Mouse (Mus musculus): ENCODE results near the gene Rpp25. TPM values are rescaled to one million over a fixed set of nuclear protein-coding genes. Genes with fewer than 3 reads are reported as not detected.

The Rpp25 gene
- not detected for polyA plus RNA-seq (2014; fragmentation: Illumina TruSeq; extraction: RNeasy Lipid Tissue Mini Kit (QIAGEN cat#74804); ENCODE audit: low read depth, low replicate concordance)

GRCm38 (mm10) chr9:57503622-57504380, at the start of gene Rpp25:
Gene Rpp25 (plus strand): TSS chr9:57504026.

DNA sequence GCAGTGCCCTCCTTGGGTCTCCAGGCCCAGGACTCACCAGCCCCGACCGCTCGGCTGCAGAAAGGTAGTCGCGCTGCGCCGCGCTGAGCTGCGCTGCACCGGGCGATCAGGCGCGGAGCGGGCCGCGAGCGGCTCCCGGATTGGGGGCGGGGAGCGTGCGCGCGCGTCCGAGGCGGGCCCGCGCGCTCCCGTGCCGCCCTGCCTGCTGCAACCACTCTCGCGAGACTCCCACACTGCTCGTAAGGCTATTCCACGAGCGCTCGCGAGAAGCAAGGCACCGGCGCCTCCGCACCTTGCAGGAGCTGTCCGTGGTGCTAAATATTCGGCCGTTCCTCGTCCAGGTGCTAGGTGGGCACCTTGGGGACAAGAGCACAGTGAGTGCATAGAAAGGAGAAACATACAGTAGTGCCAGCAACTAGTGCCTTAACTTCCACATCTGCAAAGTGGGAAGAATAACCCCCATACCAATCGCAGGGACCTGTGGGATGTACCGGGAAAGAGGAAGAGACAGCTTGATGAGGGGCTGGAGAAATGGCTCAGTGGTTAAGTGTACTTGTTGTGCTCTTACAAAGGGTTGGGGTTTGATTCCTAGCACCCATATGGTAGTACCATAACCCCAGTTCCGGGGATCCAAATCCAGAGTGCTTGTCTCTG, 35.8 kb upstream of the Rpp25 start, which contains the start of gene Scamp5:
Gene Scamp5, minus strand, starts transcription at position 165 of the 654 bp plus-strand sequence.

GRCm38 (mm10) chr9:57521056-57521911, 17.5 kb downstream of the Rpp25 start, which contains the start of gene Cox5a:
Gene Cox5a (plus strand): TSS chr9:57521274.

DNA sequence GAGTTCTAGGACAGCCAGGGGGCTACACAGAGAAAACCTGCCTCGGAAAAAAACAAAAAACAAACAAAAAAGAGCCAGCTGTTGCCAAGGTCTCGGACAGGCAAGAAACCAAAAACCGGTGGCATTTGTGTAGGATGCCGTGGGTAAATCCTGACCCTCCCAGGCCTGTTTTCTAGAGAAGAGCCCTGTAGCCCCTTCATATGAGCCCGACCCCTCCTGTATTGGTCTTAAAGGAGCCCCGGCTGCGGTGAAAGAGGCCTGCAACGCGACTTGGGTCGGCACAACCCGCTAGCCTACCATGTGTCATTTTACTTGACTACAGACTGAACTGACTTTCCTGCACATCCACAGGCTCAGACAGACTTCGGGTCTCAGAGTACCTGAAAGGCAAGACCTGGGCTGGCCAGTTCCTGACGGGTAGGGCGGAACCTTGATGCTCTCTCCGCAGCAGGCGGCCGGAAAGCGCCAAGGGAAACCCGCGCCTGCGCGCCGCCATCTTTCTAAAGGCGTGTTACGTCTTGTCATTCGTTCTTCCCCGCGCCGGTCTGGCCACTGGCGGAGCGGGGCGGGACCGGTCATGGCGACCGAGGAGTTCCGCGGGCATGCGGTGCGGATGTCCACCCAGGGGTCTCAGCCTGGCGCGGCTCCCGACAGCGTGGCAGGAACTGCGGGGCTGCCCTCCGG, 33.4 kb downstream of the Rpp25 start, which contains the start of gene Fam219b:
Gene Fam219b, plus strand, starts transcription at position 485 of the 684 bp plus-strand sequence.

DNA sequence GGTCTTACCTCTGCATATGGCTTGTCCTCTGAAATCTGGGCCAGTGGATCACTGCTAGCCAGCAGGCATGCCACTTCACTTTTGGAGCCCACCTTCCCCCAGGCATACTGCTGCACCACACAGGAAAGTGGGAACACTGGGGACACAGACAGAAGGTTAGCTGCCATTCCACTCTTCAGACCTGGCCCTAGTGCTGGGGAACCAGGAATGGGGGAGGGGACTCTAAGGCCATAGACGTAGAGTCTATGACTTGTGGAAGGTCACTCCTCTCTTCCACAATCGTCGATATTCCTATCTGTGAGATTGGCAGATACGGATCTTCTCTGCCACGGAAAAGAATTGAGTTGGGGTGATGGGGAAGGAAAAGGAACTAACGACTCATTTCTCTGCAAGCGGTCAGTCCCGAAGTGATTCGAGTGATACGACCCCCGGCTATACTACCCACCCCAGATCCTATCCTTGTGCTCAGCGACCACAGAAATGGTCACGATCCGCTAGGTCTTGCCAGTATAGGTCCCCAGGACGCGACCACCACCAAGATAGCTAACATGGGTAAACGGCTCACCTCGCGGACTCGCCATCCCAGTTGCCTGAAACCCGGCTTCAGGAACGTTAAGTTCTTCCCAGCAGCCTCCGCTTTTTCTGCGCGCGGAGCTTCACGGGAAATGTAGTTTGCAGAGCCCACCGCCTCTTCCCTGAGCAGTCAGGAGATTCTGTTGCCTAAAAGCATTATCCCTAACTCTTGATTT, 48.5 kb downstream of the Rpp25 start, which contains the start of gene Mpi:
Gene Mpi, minus strand, starts transcription at position 625 of the 749 bp plus-strand sequence.

Other genes starting within 250 kb of the Rpp25 start
- gene 1700017B05Rik, start 241.4 kb upstream of the Rpp25 start, polyA plus RNA-seq (2014; fragmentation: Illumina TruSeq; extraction: RNeasy Lipid Tissue Mini Kit (QIAGEN cat#74804); ENCODE audit: low read depth, low replicate concordance) = 0.85 TPM
- gene Ppcdc, start 63.9 kb upstream of the Rpp25 start, polyA plus RNA-seq (2014; fragmentation: Illumina TruSeq; extraction: RNeasy Lipid Tissue Mini Kit (QIAGEN cat#74804); ENCODE audit: low read depth, low replicate concordance) = 7.9 TPM
- 10.6 TPM for gene Scamp5, start 36.0 kb upstream of the Rpp25 start, polyA plus RNA-seq (2014; fragmentation: Illumina TruSeq; extraction: RNeasy Lipid Tissue Mini Kit (QIAGEN cat#74804); ENCODE audit: low read depth, low replicate concordance)
- gene Cox5a, start 17.2 kb downstream of the Rpp25 start, polyA plus RNA-seq (2014; fragmentation: Illumina TruSeq; extraction: RNeasy Lipid Tissue Mini Kit (QIAGEN cat#74804); ENCODE audit: low read depth, low replicate concordance) = 1,567 TPM
- 6.4 TPM for gene Fam219b, start 33.5 kb downstream of the Rpp25 start, polyA plus RNA-seq (2014; fragmentation: Illumina TruSeq; extraction: RNeasy Lipid Tissue Mini Kit (QIAGEN cat#74804); ENCODE audit: low read depth, low replicate concordance)
- gene Mpi, start 48.7 kb downstream of the Rpp25 start, polyA plus RNA-seq (2014; fragmentation: Illumina TruSeq; extraction: RNeasy Lipid Tissue Mini Kit (QIAGEN cat#74804); ENCODE audit: low read depth, low replicate concordance) = 16.5 TPM
- 28.1 TPM for gene Scamp2, start 56.9 kb downstream of the Rpp25 start, polyA plus RNA-seq (2014; fragmentation: Illumina TruSeq; extraction: RNeasy Lipid Tissue Mini Kit (QIAGEN cat#74804); ENCODE audit: low read depth, low replicate concordance)
- gene Ulk3, start 85.4 kb downstream of the Rpp25 start, polyA plus RNA-seq (2014; fragmentation: Illumina TruSeq; extraction: RNeasy Lipid Tissue Mini Kit (QIAGEN cat#74804); ENCODE audit: low read depth, low replicate concordance) = 6.8 TPM
- gene Cplx3, start 102.3 kb downstream of the Rpp25 start, polyA plus RNA-seq (2014; fragmentation: Illumina TruSeq; extraction: RNeasy Lipid Tissue Mini Kit (QIAGEN cat#74804); ENCODE audit: low read depth, low replicate concordance) = not detected
- gene Lman1l, start 116.7 kb downstream of the Rpp25 start, polyA plus RNA-seq (2014; fragmentation: Illumina TruSeq; extraction: RNeasy Lipid Tissue Mini Kit (QIAGEN cat#74804); ENCODE audit: low read depth, low replicate concordance) = not detected
- 1.9 TPM for gene Csk, start 149.6 kb downstream of the Rpp25 start, polyA plus RNA-seq (2014; fragmentation: Illumina TruSeq; extraction: RNeasy Lipid Tissue Mini Kit (QIAGEN cat#74804); ENCODE audit: low read depth, low replicate concordance)
- gene Cyp1a2, start 179.7 kb downstream of the Rpp25 start, polyA plus RNA-seq (2014; fragmentation: Illumina TruSeq; extraction: RNeasy Lipid Tissue Mini Kit (QIAGEN cat#74804); ENCODE audit: low read depth, low replicate concordance) = not detected
- gene Cyp1a1, start 183.9 kb downstream of the Rpp25 start, polyA plus RNA-seq (2014; fragmentation: Illumina TruSeq; extraction: RNeasy Lipid Tissue Mini Kit (QIAGEN cat#74804); ENCODE audit: low read depth, low replicate concordance) = 1.3 TPM
- gene Edc3, start 204.5 kb downstream of the Rpp25 start, polyA plus RNA-seq (2014; fragmentation: Illumina TruSeq; extraction: RNeasy Lipid Tissue Mini Kit (QIAGEN cat#74804); ENCODE audit: low read depth, low replicate concordance) = 2.6 TPM